Mouse (Mus musculus) liver, embryonic 11.5 days (tissue): ENCODE measurements around the gene Nup153. TPM values are rescaled to one million over a fixed set of nuclear protein-coding genes. Genes with fewer than 3 reads are reported as not detected.

ENCODE experiments used
- ATAC-seq: fragments of 200-750 bp; cut with Nextera tagmentation; replicated peaks from 2 replicates; pipeline ENCODE4 v1.8.0; 2017; ENCODE audit warnings: moderate number of reproducible peaks, mild to moderate bottlenecking, moderate TSS enrichment, moderate library complexity; ENCODE audit not compliant: low FRiP score
- DNase-seq: peaks from one replicate; pipeline ENCODE4 v3.0.0-alpha.2; 2017; ENCODE audit warnings: low spot score
- H3K27ac ChIP-seq: fragments of 300-500 bp; sonication (generic); 2 replicates; pipeline ENCODE4 v1.5.1; 2014; ENCODE audit warnings: mild to moderate bottlenecking, low read depth, low read length, control low read depth
- H3K27me3 ChIP-seq: fragments of 300-500 bp; sonication (generic); replicated peaks from 2 replicates; pipeline ENCODE4 v1.6.1; 2014; ENCODE audit warnings: low read length, mixed read lengths; ENCODE audit not compliant: control insufficient read depth, insufficient read depth
- H3K36me3 ChIP-seq: fragments of 300-500 bp; sonication (generic); 2 replicates; pipeline ENCODE4 v1.6.1; 2014; ENCODE audit warnings: mild to moderate bottlenecking, low read length, moderate library complexity, mixed read lengths; ENCODE audit not compliant: control insufficient read depth, insufficient read depth
- H3K4me1 ChIP-seq: fragments of 300-500 bp; sonication (generic); replicated peaks from 2 replicates; pipeline ENCODE4 v1.6.1; 2014; ENCODE audit warnings: low read length, mixed read lengths; ENCODE audit not compliant: control insufficient read depth, insufficient read depth
- H3K4me2 ChIP-seq: fragments of 300-500 bp; sonication (generic); 2 replicates; pipeline ENCODE4 v1.6.1; 2014; ENCODE audit warnings: mild to moderate bottlenecking, control low read depth, moderate library complexity
- H3K4me3 ChIP-seq: fragments of 300-500 bp; sonication (generic); 2 replicates; pipeline ENCODE4 v1.5.1; 2014; ENCODE audit warnings: low read depth, low read length, control low read depth
- H3K9ac ChIP-seq: fragments of 300-500 bp; sonication (generic); 2 replicates; pipeline ENCODE4 v1.6.1; 2014; ENCODE audit warnings: low read depth, low read length, control low read depth
- H3K9me3 ChIP-seq: fragments of 300-500 bp; sonication (generic); 2 replicates; pipeline ENCODE4 v1.6.1; 2016; ENCODE audit warnings: low read length, inconsistent platforms, mixed read lengths; ENCODE audit not compliant: control insufficient read depth
- WGBS: fragments of 180-500 bp; shearing (Covaris S2); extraction: QIAGEN DNeasy Blood & Tissue Kit; methylation state at CpG from one replicate; pipeline ENCODE4 v1.1.7; 2014; 5-methylcytosine and 5-hydroxymethylcytosine counted together
- polyA plus RNA-seq: library from polyadenylated mRNA; unstranded; fragments of >200 nt; fragmentation: Nextera tagmentation; extraction: Ambion mirVana; gene quantifications from 2 replicates; pipeline ENCODE4 v1.2.1, GENCODE M21; 2014

Gene Nup153
- polyA plus RNA-seq, 1 experiment from 2014 or later, result 41.6 TPM

DNA sequence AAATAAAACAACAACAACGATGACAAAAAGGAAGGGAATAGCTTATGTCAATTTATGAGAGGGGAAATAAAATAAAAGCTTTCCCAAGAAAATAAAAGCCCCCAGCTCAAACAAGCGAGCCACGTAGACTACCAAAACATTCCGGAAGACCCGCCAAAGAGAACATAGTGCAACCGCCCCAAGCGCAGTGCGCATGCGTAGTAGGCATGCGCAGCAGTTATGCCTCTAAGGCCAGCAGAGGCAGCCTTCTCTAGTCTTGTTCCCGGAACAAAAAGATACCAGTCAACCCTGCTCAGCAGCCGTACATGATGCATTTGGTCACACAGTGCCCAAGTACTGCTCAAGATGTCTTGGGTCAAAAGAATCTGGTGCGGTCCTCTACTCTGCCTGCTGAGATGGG is 30.9 kb upstream of the Nup153 start:
- 93% methylated on average over 13 of the region's 13 CpGs for WGBS
- no peak overlapping the region for H3K4me3 ChIP-seq
- no peaks in the 10 kb centered on the region for H3K27me3 ChIP-seq
- no peak overlapping the region for H3K27ac ChIP-seq
- H3K4me2 ChIP-seq, result no peak overlapping the region
- DNase-seq, result no peak
- H3K9ac ChIP-seq, result no peak overlapping the region
- peaks cover 4% of the 10 kb centered on the region; the same call in 1 of the 2 replicates for H3K36me3 ChIP-seq
- H3K4me1 ChIP-seq, result no peaks in the 10 kb centered on the region
- H3K9me3 ChIP-seq, result no peaks in the 10 kb centered on the region
- no peak for ATAC-seq

GRCm38 (mm10) chr13:46757946-46758345 is 30.2 kb upstream of the Nup153 start:
- H3K27ac ChIP-seq, result no peak overlapping the region
- no peak overlapping the region for H3K4me2 ChIP-seq
- no peaks in the 10 kb centered on the region for H3K27me3 ChIP-seq
- H3K36me3 ChIP-seq, result peaks cover 3% of the 10 kb centered on the region; the same call in 1 of the 2 replicates
- H3K4me3 ChIP-seq, result no peak overlapping the region
- DNase-seq (no peak), ATAC-seq (no peak)
- H3K4me1 ChIP-seq, result no peaks in the 10 kb centered on the region
- 86% methylated on average over 7 of the region's 7 CpGs for WGBS
- H3K9ac ChIP-seq, result no peak overlapping the region
- H3K9me3 ChIP-seq, result no peaks in the 10 kb centered on the region

DNA sequence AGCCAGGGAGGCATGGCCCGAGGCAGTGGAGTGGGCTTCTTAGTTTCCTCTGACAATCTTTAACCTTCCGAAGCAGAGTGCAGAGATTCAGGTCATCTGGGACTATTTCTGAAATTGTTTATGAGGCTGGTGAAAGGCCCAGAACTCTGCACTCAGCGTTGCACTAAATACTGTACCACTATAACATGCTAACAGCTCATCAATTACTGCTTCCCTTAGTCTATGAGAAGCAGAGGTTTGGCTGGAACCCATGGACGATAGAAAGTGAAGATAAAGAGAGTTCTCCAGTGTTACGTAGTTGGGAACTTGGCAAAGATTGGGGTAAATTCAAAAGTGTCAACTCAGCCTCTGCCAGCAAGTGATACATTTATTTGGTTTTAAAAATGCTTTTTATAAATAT is 25.6 kb upstream of the Nup153 start:
- DNase-seq, result no peak
- Histone ChIP-seq H3K27ac (no peak overlapping the region), H3K4me2 (no peak overlapping the region), H3K4me3 (no peak overlapping the region), H3K36me3 (peaks cover 7% of the 10 kb centered on the region; the same call in 1 of the 2 replicates), H3K9me3 (no peaks in the 10 kb centered on the region), H3K27me3 (no peaks in the 10 kb centered on the region), H3K4me1 (peaks cover 3% of the 10 kb centered on the region), H3K9ac (no peak overlapping the region)
- WGBS, result 78% methylated on average over 5 of the region's 5 CpGs
- ATAC-seq, result no peak

GRCm38 (mm10) chr13:46752566-46753229 is 25.0 kb upstream of the Nup153 start:
- WGBS, result 80% methylated on average over 13 of the region's 13 CpGs
- Histone ChIP-seq H3K9me3 (no peaks in the 10 kb centered on the region), H3K27me3 (no peaks in the 10 kb centered on the region), H3K4me3 (no peak overlapping the region), H3K36me3 (peaks cover 7% of the 10 kb centered on the region; the same call in 1 of the 2 replicates), H3K4me1 (peaks cover 8% of the 10 kb centered on the region), H3K27ac (no peak overlapping the region), H3K9ac (no peak overlapping the region), H3K4me2 (no peak overlapping the region)
- no peak for ATAC-seq
- DNase-seq, result no peak

- H3K36me3 ChIP-seq, result peaks cover 7% of the 10 kb centered on the region; the same call in 1 of the 2 replicates
- no peak overlapping the region for H3K9ac ChIP-seq
- WGBS, result 41% methylated on average over 5 of the region's 5 CpGs
- peaks cover 9% of the 10 kb centered on the region for H3K4me1 ChIP-seq
- ATAC-seq (peak; percentile 88), DNase-seq (no peak)
- no peak overlapping the region for H3K4me2 ChIP-seq
- H3K9me3 ChIP-seq, result no peaks in the 10 kb centered on the region
- H3K27ac ChIP-seq, result no peak overlapping the region
- no peaks in the 10 kb centered on the region for H3K27me3 ChIP-seq
- no peak overlapping the region for H3K4me3 ChIP-seq
These were observed 20.6 kb upstream of the Nup153 start for GRCm38 (mm10) chr13:46748138-46748873.

- 82% methylated on average over 8 of the region's 8 CpGs for WGBS
- no peaks in the 10 kb centered on the region for H3K27me3 ChIP-seq
- DNase-seq, result no peak
These were observed 16.1 kb upstream of the Nup153 start for GRCm38 (mm10) chr13:46743821-46744220.

GRCm38 (mm10) chr13:46742367-46742766 is 14.6 kb upstream of the Nup153 start:
- DNase-seq, result no peak
- Histone ChIP-seq H3K9me3 (no peaks in the 10 kb centered on the region), H3K4me2 (no peak overlapping the region), H3K27ac (no peak overlapping the region), H3K4me1 (peaks cover 6% of the 10 kb centered on the region; the same call in 1 of the 2 replicates), H3K9ac (no peak overlapping the region), H3K4me3 (no peak overlapping the region), H3K27me3 (no peaks in the 10 kb centered on the region), H3K36me3 (no peaks in the 10 kb centered on the region)
- ATAC-seq, result peak; percentile 83
- 67% methylated on average over 2 of the region's 2 CpGs for WGBS

More at GRCm38 (mm10) chr13:46743821-46744220, 16.1 kb upstream of the Nup153 start:
- Histone ChIP-seq H3K4me1 (peaks cover 15% of the 10 kb centered on the region), H3K9ac (no peak overlapping the region), H3K4me3 (no peak overlapping the region), H3K9me3 (no peaks in the 10 kb centered on the region), H3K36me3 (no peaks in the 10 kb centered on the region), H3K27ac (no peak overlapping the region), H3K4me2 (no peak overlapping the region)
- no peak for ATAC-seq

- no peak for ATAC-seq
- no peak for DNase-seq
- 73% methylated on average over 7 of the region's 7 CpGs for WGBS
- Histone ChIP-seq H3K9ac (no peak overlapping the region), H3K27ac (no peak overlapping the region), H3K27me3 (no peaks in the 10 kb centered on the region), H3K4me3 (no peak overlapping the region), H3K36me3 (no peaks in the 10 kb centered on the region), H3K9me3 (no peaks in the 10 kb centered on the region), H3K4me2 (no peak overlapping the region), H3K4me1 (peaks cover 12% of the 10 kb centered on the region)
These were observed 11.7 kb upstream of the Nup153 start for GRCm38 (mm10) chr13:46739426-46739825.
